Mouse (Mus musculus): ENCODE measurements around the gene Cntn4.

Gene Cntn4

GRCm38 (mm10) chr6:105677149-105678031, at the start of gene Cntn4:
Gene Cntn4, plus strand, starts transcription at chr6:105677660.
- peak; percentile 6 to 39 for DNase-seq

- DNase-seq, result no peak
These were observed 3.2 kb upstream of the Cntn4 start for GRCm38 (mm10) chr6:105674276-105674675.

GRCm38 (mm10) chr6:105675099-105675498, 2.4 kb upstream of the Cntn4 start:
- no peak for DNase-seq

GRCm38 (mm10) chr6:105676637-105677036, 823 bp upstream of the Cntn4 start:
- DNase-seq, result no peak

GRCm38 (mm10) chr6:105678778-105679177, 1.3 kb downstream of the Cntn4 start:
- no peak for DNase-seq

GRCm38 (mm10) chr6:105681496-105681895, 4.0 kb downstream of the Cntn4 start:
- no peak for DNase-seq

GRCm38 (mm10) chr6:105683251-105683650, 5.8 kb downstream of the Cntn4 start:
- no peak for DNase-seq

GRCm38 (mm10) chr6:105684123-105684522, 6.7 kb downstream of the Cntn4 start:
- no peak for DNase-seq

GRCm38 (mm10) chr6:105688195-105688594, 10.7 kb downstream of the Cntn4 start:
- no peak for DNase-seq

GRCm38 (mm10) chr6:105742026-105742425, 64.6 kb downstream of the Cntn4 start:
- no peak for DNase-seq

- DNase-seq, result no peak
These were observed 103.2 kb downstream of the Cntn4 start for GRCm38 (mm10) chr6:105780616-105781015.

GRCm38 (mm10) chr6:105788462-105788861, 111.0 kb downstream of the Cntn4 start:
- DNase-seq, result no peak

GRCm38 (mm10) chr6:105835099-105835498, 157.6 kb downstream of the Cntn4 start:
- DNase-seq, result no peak

- DNase-seq, result no peak
These were observed 169.8 kb downstream of the Cntn4 start for GRCm38 (mm10) chr6:105847296-105847695.

GRCm38 (mm10) chr6:105892838-105893237, 215.4 kb downstream of the Cntn4 start:
- no peak for DNase-seq

- DNase-seq, result no peak
These were observed 261.0 kb downstream of the Cntn4 start for GRCm38 (mm10) chr6:105938485-105938884.

- no peak for DNase-seq
These were observed 261.8 kb downstream of the Cntn4 start for GRCm38 (mm10) chr6:105939303-105939702.

- DNase-seq, result no peak
These were observed 263.1 kb downstream of the Cntn4 start for GRCm38 (mm10) chr6:105940591-105940990.

- DNase-seq, result peak; percentile 6 to 25
These were observed 314.0 kb downstream of the Cntn4 start for GRCm38 (mm10) chr6:105991492-105991891.

GRCm38 (mm10) chr6:106013018-106013417, 335.6 kb downstream of the Cntn4 start:
- DNase-seq, result no peak

- no peak for DNase-seq
These were observed 337.7 kb downstream of the Cntn4 start for GRCm38 (mm10) chr6:106015126-106015525.

GRCm38 (mm10) chr6:106048878-106049277, 371.4 kb downstream of the Cntn4 start:
- no peak for DNase-seq

- no peak for DNase-seq
These were observed 378.7 kb downstream of the Cntn4 start for GRCm38 (mm10) chr6:106056123-106056522.

- DNase-seq, result no peak
These were observed 400.7 kb downstream of the Cntn4 start for GRCm38 (mm10) chr6:106078071-106078603.
